Mouse (Mus musculus): ENCODE measurements around the gene Slc28a3. TPM values are rescaled to one million over a fixed set of nuclear protein-coding genes. Genes with fewer than 3 reads are reported as not detected.

Gene Slc28a3
- polyA plus RNA-seq, 1 experiment = not detected

DNA sequence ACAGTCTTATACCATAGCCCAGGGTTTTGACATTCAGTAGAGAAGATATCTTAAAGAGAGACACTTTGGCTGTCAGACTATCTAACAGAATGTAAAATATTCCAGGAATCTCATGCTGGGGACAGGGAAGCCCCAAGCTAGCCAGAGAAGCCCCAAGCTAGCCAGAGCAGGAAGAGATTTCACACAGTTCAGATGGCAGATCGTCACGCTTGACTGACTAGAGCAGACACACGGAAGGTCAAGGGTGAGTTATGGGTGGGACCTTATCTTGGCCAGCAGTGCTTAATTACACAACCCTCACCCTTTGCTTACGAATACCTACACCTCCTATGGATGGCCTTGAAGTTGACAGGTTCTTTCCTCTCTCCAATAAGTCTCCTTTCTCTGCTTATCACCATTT lies 12.1 kb downstream of the Slc28a3 start:
- 25% methylated on average over 4 of the region's 4 CpGs for WGBS
- H3K27ac ChIP-seq (ENCODE audit: insufficient read depth, low read depth, low read length) = no peak overlapping the region
- no peaks in the 10 kb centered on the region for H3K27me3 ChIP-seq (replicated peaks; ENCODE audit: control insufficient read depth, insufficient read depth, low read length)
- TF ChIP-seq CTCF (conservative IDR thresholded peaks at IDR 0.05; ENCODE audit: insufficient read depth, insufficient read length, low read depth, low read length) (no peak), POLR2A (IDR thresholded peaks at IDR 0.05; ENCODE audit: low read depth, low read length) (no peak)
- no peaks in the 10 kb centered on the region for H3K36me3 ChIP-seq (ENCODE audit: control insufficient read depth, insufficient read depth, low read length)
- peak; percentile 3 for DNase-seq
- H3K4me3 ChIP-seq (ENCODE audit: insufficient read depth, low read depth, low read length) = no peak overlapping the region
- no peaks in the 10 kb centered on the region for H3K4me1 ChIP-seq (ENCODE audit: control insufficient read depth, insufficient read depth, low read length)

DNA sequence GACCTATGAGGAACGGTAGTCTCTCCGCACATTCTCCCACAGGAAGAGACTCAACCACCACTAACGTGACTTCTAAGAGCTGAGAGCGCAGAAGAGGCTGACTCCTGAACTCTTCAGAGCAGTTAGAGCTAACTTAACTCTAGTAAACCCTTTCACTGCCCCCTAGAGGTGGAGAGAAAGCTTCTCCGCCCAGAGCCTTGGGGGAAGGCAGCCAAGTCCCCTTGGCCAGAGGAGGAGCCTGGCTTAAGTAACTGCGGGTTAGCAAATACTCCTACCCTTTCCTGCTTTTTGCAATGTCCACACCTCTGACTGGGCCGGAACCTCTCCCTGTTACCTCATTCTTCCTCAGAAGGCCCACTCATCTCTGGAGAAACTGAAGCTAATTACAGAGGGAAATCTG lies 17.5 kb downstream of the Slc28a3 start:
- peak; percentile 60 for DNase-seq

DNA sequence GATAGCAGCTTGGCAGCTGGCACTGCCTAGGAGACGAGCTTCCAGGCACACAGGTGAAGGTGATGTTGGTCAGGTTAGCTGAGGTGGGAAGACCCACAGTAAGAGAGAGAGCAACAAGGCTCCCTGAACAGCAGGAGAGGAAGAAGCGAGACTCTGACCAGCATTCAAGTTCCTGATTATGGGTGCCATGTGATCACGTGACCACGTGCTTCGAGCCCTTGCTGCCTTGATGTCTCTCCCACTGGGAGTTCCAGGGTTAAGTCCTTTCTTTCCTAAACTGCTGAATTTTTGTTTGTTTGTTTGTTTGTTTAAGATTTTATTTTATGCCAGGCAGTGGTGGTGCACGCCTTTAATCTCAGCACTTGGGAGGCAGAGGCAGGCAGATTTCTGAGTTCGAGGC lies 18.8 kb downstream of the Slc28a3 start:
- no peaks in the 10 kb centered on the region for H3K36me3 ChIP-seq (ENCODE audit: control insufficient read depth, insufficient read depth, low read length)
- no peak overlapping the region for H3K4me3 ChIP-seq (ENCODE audit: insufficient read depth, low read depth, low read length)
- WGBS = 86% methylated on average over 7 of the region's 7 CpGs
- no peaks in the 10 kb centered on the region for H3K27me3 ChIP-seq (replicated peaks; ENCODE audit: control insufficient read depth, insufficient read depth, low read length)
- no peaks in the 10 kb centered on the region for H3K4me1 ChIP-seq (ENCODE audit: control insufficient read depth, insufficient read depth, low read length)
- DNase-seq = no peak
- TF ChIP-seq CTCF (conservative IDR thresholded peaks at IDR 0.05; ENCODE audit: insufficient read depth, insufficient read length, low read depth, low read length) = no peak
- TF ChIP-seq POLR2A (IDR thresholded peaks at IDR 0.05; ENCODE audit: low read depth, low read length) = no peak
- no peak overlapping the region for H3K27ac ChIP-seq (ENCODE audit: insufficient read depth, low read depth, low read length)

More for the DNA sequence above, 17.5 kb downstream of the Slc28a3 start:
- no peaks in the 10 kb centered on the region for H3K4me1 ChIP-seq (ENCODE audit: control insufficient read depth, insufficient read depth, low read length)
- TF ChIP-seq CTCF (conservative IDR thresholded peaks at IDR 0.05; ENCODE audit: insufficient read depth, insufficient read length, low read depth, low read length) (peak; percentile 36), POLR2A (IDR thresholded peaks at IDR 0.05; ENCODE audit: low read depth, low read length) (no peak)
- no peak overlapping the region for H3K4me3 ChIP-seq (ENCODE audit: insufficient read depth, low read depth, low read length)
- WGBS = 35% methylated on average over 7 of the region's 7 CpGs
- no peak overlapping the region for H3K27ac ChIP-seq (ENCODE audit: insufficient read depth, low read depth, low read length)
- H3K36me3 ChIP-seq (ENCODE audit: control insufficient read depth, insufficient read depth, low read length) = no peaks in the 10 kb centered on the region
- no peaks in the 10 kb centered on the region for H3K27me3 ChIP-seq (replicated peaks; ENCODE audit: control insufficient read depth, insufficient read depth, low read length)

DNA sequence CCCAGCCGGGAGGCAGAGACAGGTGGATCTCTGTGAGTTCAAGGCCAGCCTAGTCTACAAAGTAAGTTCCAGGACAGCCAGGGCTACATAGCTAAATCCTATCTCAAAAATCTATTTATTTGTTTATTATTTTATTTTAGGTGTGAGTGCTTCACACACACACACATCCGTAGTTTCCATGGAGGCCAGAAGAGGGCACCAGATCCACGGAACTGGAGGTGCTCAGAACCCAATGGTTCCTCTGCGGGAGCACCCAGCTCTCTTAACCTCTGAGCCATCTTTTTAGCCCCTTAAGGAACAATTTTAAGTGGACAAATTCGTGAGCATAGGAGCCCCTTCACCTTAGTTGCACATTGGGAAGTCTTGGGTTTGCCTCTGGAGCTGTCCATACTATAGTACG lies 20.0 kb downstream of the Slc28a3 start:
- Histone ChIP-seq H3K27me3 (replicated peaks; ENCODE audit: control insufficient read depth, insufficient read depth, low read length) (no peaks in the 10 kb centered on the region), H3K4me1 (ENCODE audit: control insufficient read depth, insufficient read depth, low read length) (no peaks in the 10 kb centered on the region), H3K36me3 (ENCODE audit: control insufficient read depth, insufficient read depth, low read length) (no peaks in the 10 kb centered on the region), H3K27ac (ENCODE audit: insufficient read depth, low read depth, low read length) (no peak overlapping the region), H3K4me3 (ENCODE audit: insufficient read depth, low read depth, low read length) (no peak overlapping the region)
- 39% methylated on average over 6 of the region's 6 CpGs for WGBS
- peak; percentile 33 for DNase-seq
- peak; percentile 65 for TF ChIP-seq CTCF (conservative IDR thresholded peaks at IDR 0.05; ENCODE audit: insufficient read depth, insufficient read length, low read depth, low read length)
- TF ChIP-seq POLR2A (IDR thresholded peaks at IDR 0.05; ENCODE audit: low read depth, low read length) = no peak

DNA sequence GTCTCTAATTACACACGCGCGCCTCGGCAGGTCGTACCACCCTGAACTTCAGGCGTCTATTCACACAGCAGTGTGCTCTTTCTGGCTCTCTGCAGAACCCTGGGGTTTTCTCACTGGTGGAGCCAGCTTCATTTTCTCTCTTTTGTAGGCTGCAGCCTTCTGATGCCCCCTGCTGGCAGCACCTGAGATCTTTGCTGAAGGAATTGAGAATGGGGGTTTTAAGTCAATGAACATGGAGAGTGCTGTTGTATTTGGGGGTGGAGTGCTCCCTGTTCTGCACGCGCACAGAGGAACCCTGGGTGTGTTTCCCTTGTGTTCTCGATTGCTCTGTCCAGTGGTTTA lies 21.2 kb downstream of the Slc28a3 start:
- Histone ChIP-seq H3K27me3 (replicated peaks; ENCODE audit: control insufficient read depth, insufficient read depth, low read length) (no peaks in the 10 kb centered on the region), H3K36me3 (ENCODE audit: control insufficient read depth, insufficient read depth, low read length) (no peaks in the 10 kb centered on the region), H3K4me1 (ENCODE audit: control insufficient read depth, insufficient read depth, low read length) (no peaks in the 10 kb centered on the region), H3K4me3 (ENCODE audit: insufficient read depth, low read depth, low read length) (no peak overlapping the region), H3K27ac (ENCODE audit: insufficient read depth, low read depth, low read length) (no peak overlapping the region)
- no peak for TF ChIP-seq POLR2A (IDR thresholded peaks at IDR 0.05; ENCODE audit: low read depth, low read length)
- peak; percentile 69 for TF ChIP-seq CTCF (conservative IDR thresholded peaks at IDR 0.05; ENCODE audit: insufficient read depth, insufficient read length, low read depth, low read length)
- DNase-seq = peak; percentile 61
- WGBS = 2% methylated on average over 9 of the region's 9 CpGs

DNA sequence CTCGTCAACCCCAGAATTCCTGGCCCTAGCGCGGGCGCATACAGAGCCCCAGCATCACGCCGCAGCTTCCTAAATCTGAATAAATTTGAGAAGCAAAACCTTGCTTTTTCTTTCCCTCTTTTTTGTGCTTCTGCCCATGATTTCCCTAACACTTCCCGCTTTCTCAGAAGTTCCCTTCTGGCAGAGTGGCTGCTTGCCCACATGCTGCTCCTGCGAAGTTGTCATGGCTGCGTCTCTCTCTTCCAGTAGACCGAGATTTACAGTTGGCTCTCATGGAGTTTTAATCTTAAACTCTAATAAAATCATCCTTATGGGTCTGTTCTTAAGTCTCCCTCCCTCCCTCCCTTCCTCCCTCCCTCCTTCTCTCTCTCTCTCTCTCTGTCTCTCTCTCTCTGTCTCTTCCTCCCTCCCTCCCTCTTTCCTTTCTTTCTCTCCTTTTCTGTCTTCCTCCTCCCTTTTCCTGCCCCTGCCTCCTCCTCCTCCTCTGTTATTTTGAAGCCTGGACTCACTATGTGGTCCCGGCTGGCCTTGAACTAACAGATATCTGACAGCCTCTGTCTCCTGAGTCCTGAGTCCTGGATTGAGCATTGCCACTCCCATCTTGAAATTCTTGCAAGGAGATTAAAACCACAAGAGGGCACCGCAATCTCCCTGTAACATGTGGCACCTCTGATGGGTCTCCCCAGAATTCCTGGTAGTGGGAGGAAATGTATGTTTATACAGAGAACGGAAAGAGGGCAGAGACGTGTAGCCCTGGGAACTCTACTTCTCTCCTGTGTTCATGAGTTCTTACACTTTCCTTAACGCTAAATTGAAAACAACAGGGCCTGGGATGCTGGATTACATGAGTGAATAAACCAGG lies 21.8 kb downstream of the Slc28a3 start:
- DNase-seq = no peak

DNA sequence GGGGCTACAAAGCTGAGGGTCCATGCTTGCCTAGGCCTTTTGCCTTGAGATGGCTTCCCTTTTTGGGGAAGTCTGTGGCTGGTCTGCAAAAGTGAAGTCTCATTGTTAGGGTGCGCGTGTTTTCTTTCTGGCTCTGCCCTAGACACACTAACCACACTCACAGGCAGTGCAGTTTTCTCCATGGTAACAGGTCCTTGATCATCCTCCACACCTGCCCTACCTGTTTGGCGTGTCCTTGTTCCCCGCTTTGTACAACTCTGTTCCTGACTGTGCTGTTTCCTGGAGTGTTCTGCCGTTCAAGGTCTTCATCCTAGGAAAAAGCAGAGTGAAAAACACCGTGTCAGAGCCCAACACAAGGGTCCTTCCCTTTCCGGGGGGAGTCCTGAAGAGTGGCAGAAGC lies 22.7 kb downstream of the Slc28a3 start:
- H3K27ac ChIP-seq (ENCODE audit: insufficient read depth, low read depth, low read length) = no peak overlapping the region
- TF ChIP-seq POLR2A (IDR thresholded peaks at IDR 0.05; ENCODE audit: low read depth, low read length) (no peak), CTCF (conservative IDR thresholded peaks at IDR 0.05; ENCODE audit: insufficient read depth, insufficient read length, low read depth, low read length) (no peak)
- no peaks in the 10 kb centered on the region for H3K27me3 ChIP-seq (replicated peaks; ENCODE audit: control insufficient read depth, insufficient read depth, low read length)
- no peaks in the 10 kb centered on the region for H3K4me1 ChIP-seq (ENCODE audit: control insufficient read depth, insufficient read depth, low read length)
- H3K4me3 ChIP-seq (ENCODE audit: insufficient read depth, low read depth, low read length) = no peak overlapping the region
- 81% methylated on average over 7 of the region's 7 CpGs for WGBS
- H3K36me3 ChIP-seq (ENCODE audit: control insufficient read depth, insufficient read depth, low read length) = no peaks in the 10 kb centered on the region
- no peak for DNase-seq

More for the DNA sequence above, 21.8 kb downstream of the Slc28a3 start:
- Histone ChIP-seq H3K4me3 (ENCODE audit: insufficient read depth, low read depth, low read length) (no peak overlapping the region), H3K4me1 (ENCODE audit: control insufficient read depth, insufficient read depth, low read length) (no peaks in the 10 kb centered on the region), H3K27ac (ENCODE audit: insufficient read depth, low read depth, low read length) (no peak overlapping the region), H3K36me3 (ENCODE audit: control insufficient read depth, insufficient read depth, low read length) (no peaks in the 10 kb centered on the region), H3K27me3 (replicated peaks; ENCODE audit: control insufficient read depth, insufficient read depth, low read length) (no peaks in the 10 kb centered on the region)
- no peak for TF ChIP-seq CTCF (conservative IDR thresholded peaks at IDR 0.05; ENCODE audit: insufficient read depth, insufficient read length, low read depth, low read length)
- TF ChIP-seq POLR2A (IDR thresholded peaks at IDR 0.05; ENCODE audit: low read depth, low read length) = no peak
- 60% methylated on average over 15 of the region's 15 CpGs for WGBS
